Mouse (Mus musculus): ENCODE measurements around the gene St6galnac1.

The St6galnac1 gene

GRCm38 (mm10) chr11:116726156-116726555 is 49.2 kb downstream of the St6galnac1 start:
- no peak for DNase-seq (ENCODE audit: low read depth, low spot score)

- no peak for DNase-seq (ENCODE audit: low read depth, low spot score)
These were observed 50.0 kb downstream of the St6galnac1 start for GRCm38 (mm10) chr11:116725031-116725948.

GRCm38 (mm10) chr11:116723064-116723463 is 52.2 kb downstream of the St6galnac1 start:
- DNase-seq (ENCODE audit: low read depth, low spot score), result no peak

- no peak for DNase-seq (ENCODE audit: low read depth, low spot score)
These were observed 53.6 kb downstream of the St6galnac1 start for GRCm38 (mm10) chr11:116721548-116722271.

GRCm38 (mm10) chr11:116720319-116720865 is 54.9 kb downstream of the St6galnac1 start:
- no peak for DNase-seq (ENCODE audit: low read depth, low spot score)
